16 mouse cellular contexts compared by ENCODE assay signal in genomic region chr1:104318020-104318419, GRCm38 (mm10).
"Had no signal": no experiment of that assay in that cellular context is flagged by ENCODE, and none has a peak within 500 bp of the region (broad histone marks: within the 10 kb centered on the region; RNA-seq: fewer than 3 reads in every experiment).

No protein-coding gene starts in this region.

- H3K27me3 ChIP-seq: neural tube, embryonic 13.5 days; neural tube, embryonic 15.5 days; stomach, embryonic 15.5 days had no signal

- H3K4me3 ChIP-seq: neural tube, embryonic 13.5 days; neural tube, embryonic 15.5 days; stomach, embryonic 15.5 days had no signal

- H3K4me1 ChIP-seq: neural tube, embryonic 13.5 days; neural tube, embryonic 15.5 days; stomach, embryonic 15.5 days had no signal

- H3K4me2 ChIP-seq: neural tube, embryonic 13.5 days; neural tube, embryonic 15.5 days; stomach, embryonic 15.5 days had no signal

- H3K27ac ChIP-seq: neural tube, embryonic 13.5 days; neural tube, embryonic 15.5 days; stomach, embryonic 15.5 days; stomach, postnatal 0 days had no signal

- H3K9ac ChIP-seq: neural tube, embryonic 13.5 days; neural tube, embryonic 15.5 days; stomach, embryonic 15.5 days had no signal

- DNase-seq: retina, postnatal 1 day; right cerebral cortex, adult 18-20 months; right cerebral cortex, postnatal 14 days; right cerebral cortex, postnatal 25 days; right cerebral cortex, postnatal 4 days; spleen, adult 18-20 months; thymus, adult 18-20 months; thymus, adult 2 months; thymus, postnatal 14 days; thymus, postnatal 25 days; thymus, postnatal 36 days; thymus, postnatal 4 days had no signal

- H3K36me3 ChIP-seq: neural tube, embryonic 13.5 days; neural tube, embryonic 15.5 days; stomach, embryonic 15.5 days had no signal

- H3K9me3 ChIP-seq: neural tube, embryonic 13.5 days; neural tube, embryonic 15.5 days; stomach, embryonic 15.5 days had no signal
